Mouse (Mus musculus): Measurements from ENCODE around the gene Avpi1. TPM values are rescaled to one million over a fixed set of nuclear protein-coding genes. Genes with fewer than 3 reads are reported as not detected.

The Avpi1 gene
- polyA plus RNA-seq (2015; fragmentation: Nextera tagmentation; extraction: Ambion mirVana) = 29.5 and 30.2 TPM in 2 replicates

DNA sequence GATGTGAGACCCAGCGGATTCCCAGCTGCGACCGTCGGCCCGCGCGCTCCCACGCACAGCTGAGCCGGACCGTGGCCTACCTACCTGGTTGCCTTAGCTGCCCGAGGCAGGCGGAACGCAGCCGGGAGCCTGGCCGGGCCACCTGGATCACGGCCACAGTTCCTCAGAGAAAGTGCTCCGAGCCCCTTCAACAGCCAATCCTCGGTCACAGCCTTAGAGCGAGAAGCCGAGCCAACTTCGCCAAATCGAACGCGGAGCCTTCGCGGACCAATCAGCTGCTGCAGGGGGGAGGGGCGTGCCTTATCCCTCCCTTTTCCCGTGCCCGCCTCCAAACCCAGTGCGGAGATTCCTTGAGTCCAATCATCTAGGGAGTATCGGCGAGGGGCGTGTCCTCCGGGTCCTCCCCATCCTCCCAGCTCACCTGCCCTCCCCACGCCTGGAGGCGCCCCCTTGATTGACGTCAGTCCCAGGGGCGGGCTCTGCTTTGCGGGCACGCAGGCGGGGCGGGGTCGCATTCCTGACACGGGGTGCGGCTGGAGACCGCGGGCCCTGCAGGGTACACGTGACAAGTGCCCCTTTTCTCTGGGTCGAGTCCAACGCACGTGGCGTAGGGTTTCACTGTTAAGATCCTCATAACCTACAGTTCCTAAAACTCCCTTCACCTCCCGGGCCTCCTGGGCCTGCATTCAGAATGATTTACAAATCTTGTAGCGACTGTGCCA, at the start of gene Avpi1:
Avpi1 (minus strand) TSS at position 273 of the 722 bp plus-strand sequence.

GRCm38 (mm10) chr19:42163764-42164163, 34.9 kb upstream of the Avpi1 start, which contains the start of gene Zfyve27:
Gene Zfyve27, plus strand, starts transcription at chr19:42163951.

GRCm38 (mm10) chr19:42147170-42147768, 18.4 kb upstream of the Avpi1 start, which contains the start of gene Marveld1:
Gene Marveld1, plus strand, starts transcription at chr19:42147400.

GRCm38 (mm10) chr19:42089748-42090595, 38.9 kb downstream of the Avpi1 start, which contains the start of gene Pi4k2a:
Gene Pi4k2a, plus strand, starts transcription at chr19:42090470.

GRCm38 (mm10) chr19:42086166-42086565, 42.7 kb downstream of the Avpi1 start, which contains the start of gene Morn4:
Gene Morn4, minus strand, starts transcription at chr19:42086357.

Other genes with a start within 250 kb of the Avpi1 start
- 15.1 and 19.2 TPM in 2 replicates for gene Rrp12, start 232.9 kb downstream of the Avpi1 start, polyA plus RNA-seq (2015; fragmentation: Nextera tagmentation; extraction: Ambion mirVana)
- 87.7 and 128 TPM in 2 replicates for gene Pgam1, start 217.1 kb downstream of the Avpi1 start, polyA plus RNA-seq (2015; fragmentation: Nextera tagmentation; extraction: Ambion mirVana)
- gene Exosc1, start 195.6 kb downstream of the Avpi1 start, polyA plus RNA-seq (2015; fragmentation: Nextera tagmentation; extraction: Ambion mirVana) = 39.4 and 40.6 TPM in 2 replicates
- 50.6 and 51.0 TPM in 2 replicates for gene Zdhhc16, start 195.6 kb downstream of the Avpi1 start, polyA plus RNA-seq (2015; fragmentation: Nextera tagmentation; extraction: Ambion mirVana)
- gene Mms19, start 147.9 kb downstream of the Avpi1 start, polyA plus RNA-seq (2015; fragmentation: Nextera tagmentation; extraction: Ambion mirVana) = 11.5 and 14.6 TPM in 2 replicates
- gene Ubtd1, start 147.3 kb downstream of the Avpi1 start, polyA plus RNA-seq (2015; fragmentation: Nextera tagmentation; extraction: Ambion mirVana) = 32.9 and 35.0 TPM in 2 replicates
- gene Ankrd2, start 93.1 kb downstream of the Avpi1 start, polyA plus RNA-seq (2015; fragmentation: Nextera tagmentation; extraction: Ambion mirVana) = 82.7 and 174 TPM in 2 replicates
- gene Hoga1, start 83.4 kb downstream of the Avpi1 start, polyA plus RNA-seq (2015; fragmentation: Nextera tagmentation; extraction: Ambion mirVana) = 7.6 and 11.3 TPM in 2 replicates
- 0.12 TPM in 1 of 2 replicates, not detected in the other for gene 4933411K16Rik, start 76.8 kb downstream of the Avpi1 start, polyA plus RNA-seq (2015; fragmentation: Nextera tagmentation; extraction: Ambion mirVana)
- gene Morn4, start 42.7 kb downstream of the Avpi1 start, polyA plus RNA-seq (2015; fragmentation: Nextera tagmentation; extraction: Ambion mirVana) = 3.0 and 3.1 TPM in 2 replicates
- gene Pi4k2a, start 38.6 kb downstream of the Avpi1 start, polyA plus RNA-seq (2015; fragmentation: Nextera tagmentation; extraction: Ambion mirVana) = 13.4 and 13.5 TPM in 2 replicates
- 8.4 and 14.2 TPM in 2 replicates for gene Marveld1, start 18.3 kb upstream of the Avpi1 start, polyA plus RNA-seq (2015; fragmentation: Nextera tagmentation; extraction: Ambion mirVana)
- 11.0 and 11.2 TPM in 2 replicates for gene Zfyve27, start 34.9 kb upstream of the Avpi1 start, polyA plus RNA-seq (2015; fragmentation: Nextera tagmentation; extraction: Ambion mirVana)
- gene Sfrp5, start 73.2 kb upstream of the Avpi1 start, polyA plus RNA-seq (2015; fragmentation: Nextera tagmentation; extraction: Ambion mirVana) = 3.3 and 4.2 TPM in 2 replicates
- gene Golga7b, start 118.5 kb upstream of the Avpi1 start, polyA plus RNA-seq (2015; fragmentation: Nextera tagmentation; extraction: Ambion mirVana) = 0.71 and 1.0 TPM in 2 replicates

Measured in skeletal muscle tissue, postnatal 0 days (tissue).